Mouse (Mus musculus) megakaryocyte, embryonic 14.5 days (primary cell): ENCODE data around the gene Wnt9a.

Experiments
- FLI1 ChIP-seq: IDR thresholded peaks from 2 replicates; pipeline ENCODE4 v1.6.1; 2012; ENCODE audit warnings: low read length, inconsistent platforms, mixed read lengths
- GATA1 ChIP-seq: IDR thresholded peaks from 3 replicates; pipeline ENCODE4 v1.6.1; 2012; ENCODE audit warnings: mixed read lengths, low read length, inconsistent platforms, borderline replicate concordance

DNA sequence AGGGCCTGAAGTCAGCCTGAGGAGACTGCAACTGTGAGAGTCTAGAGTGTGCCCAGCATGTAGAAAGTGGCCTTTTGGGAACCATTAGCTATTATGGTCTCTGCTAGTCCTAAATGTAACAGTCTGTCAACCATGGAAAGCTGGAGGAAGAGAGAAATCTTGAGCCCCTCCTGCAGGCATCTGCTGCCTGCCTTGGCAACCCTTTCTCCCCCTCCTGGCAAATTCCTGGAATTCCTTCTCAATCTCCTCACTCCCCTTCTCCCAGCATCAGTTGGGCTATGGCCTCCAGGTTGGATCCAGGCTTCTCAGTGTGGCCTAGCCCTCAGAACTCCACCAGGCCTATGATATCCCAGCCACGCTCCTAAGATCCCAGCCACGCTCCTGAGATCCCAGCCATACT is 43.6 kb downstream of the Wnt9a start:
- TF ChIP-seq GATA1 (no peak), FLI1 (no peak)
